Mouse (Mus musculus) erythroblast, embryonic 14.5 days (primary cell): ENCODE data around the gene Rmdn3.

Experiments
- GATA1 ChIP-seq: IDR thresholded peaks from 2 replicates; pipeline ENCODE4 v1.6.1; 2012; ENCODE audit warnings: low read length, inconsistent platforms, mixed read lengths
- TAL1 ChIP-seq: IDR thresholded peaks from 3 replicates; pipeline ENCODE4 v1.6.1; 2012; ENCODE audit warnings: low read length, inconsistent platforms, mixed read lengths

DNA sequence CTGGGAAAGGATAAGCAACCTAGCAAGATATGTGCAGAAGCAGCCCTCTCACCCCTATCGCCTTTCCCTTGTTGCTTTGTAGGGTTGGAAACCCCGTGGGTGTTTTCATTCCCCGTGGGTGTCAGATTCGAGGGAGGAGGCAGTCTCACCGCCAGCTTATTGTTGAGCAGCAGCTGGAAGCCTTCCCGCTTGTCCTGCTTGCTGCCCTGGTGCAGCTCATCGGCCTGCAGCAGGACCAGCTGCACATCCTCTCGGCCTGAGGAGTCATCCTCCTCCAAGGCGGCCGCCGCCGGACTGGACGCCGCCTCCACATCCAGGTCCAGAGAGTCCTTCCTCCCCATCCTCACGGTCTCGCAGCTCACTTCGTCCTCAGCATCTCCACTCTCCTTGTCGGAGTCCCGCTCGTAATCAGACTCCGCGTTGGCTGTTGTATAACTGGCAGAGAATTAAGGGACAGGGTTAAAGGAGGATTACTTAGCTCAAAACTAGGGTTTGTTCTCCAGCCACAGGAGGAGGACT is 9.6 kb downstream of the Rmdn3 start:
- no peak for TF ChIP-seq GATA1
- TF ChIP-seq TAL1: no peak
